ENCODE assay signal across 11 mouse cellular contexts in genomic region chr1:136946806-136947393, GRCm38 (mm10). TPM values are rescaled to one million over a fixed set of nuclear protein-coding genes. Genes with fewer than 3 reads are reported as not detected.
DNase-seq lines count a peak whose midpoint lies in the region; ATAC-seq and TF ChIP-seq lines count a peak whose summit lies in the region.
"Had no signal": no experiment of that assay in that cellular context is flagged by ENCODE, and none has a peak within 500 bp of the region (broad histone marks: within the 10 kb centered on the region; RNA-seq: fewer than 3 reads in every experiment).

No protein-coding gene starts in this region.

- under 1% methylated on average over 18 of the region's 18 CpGs for WGBS in forebrain, embryonic 13.5 days
- WGBS in forebrain, embryonic 14.5 days = under 1% methylated on average over 18 of the region's 18 CpGs
- 2% methylated on average over 18 of the region's 18 CpGs for WGBS in liver, embryonic 14.5 days (ENCODE audit: insufficient replicate concordance)

- peaks cover 32% of the 10 kb centered on the region for H3K4me1 ChIP-seq in forebrain, embryonic 13.5 days
- H3K4me1 ChIP-seq in forebrain, embryonic 14.5 days (ENCODE audit: control insufficient read depth, insufficient read depth, low read length) = peaks cover 15% of the 10 kb centered on the region
- peaks cover 0 to 2% of the 10 kb centered on the region in 2 experiments; a peak in 1 of 4 replicates for H3K4me1 ChIP-seq in liver, embryonic 14.5 days (replicated peaks; ENCODE audit: control insufficient read depth in 2 of 2, insufficient read depth in 2 of 2, low read length in 1 of 2)

- no peak for TF ChIP-seq CTCF in liver, embryonic 14.5 days (IDR thresholded peaks at IDR 0.05; ENCODE audit: low read depth)
- TF ChIP-seq CTCF in layer of hippocampus, adult 2 months (conservative IDR thresholded peaks at IDR 0.05) = no peak

- TF ChIP-seq EP300 in liver, embryonic 14.5 days (IDR thresholded peaks at IDR 0.05; ENCODE audit: low read depth) = no peak

- 0 out of 2 replicates have a peak overlapping the region, but pooled peaks have one; percentile 4 for H3K4me3 ChIP-seq in forebrain, embryonic 13.5 days
- no peak overlapping the region for H3K4me3 ChIP-seq in forebrain, embryonic 14.5 days (ENCODE audit: low read depth, low read length)
- peak overlapping the region; percentile 37 to 50 for H3K4me3 ChIP-seq in liver, embryonic 14.5 days (ENCODE audit: insufficient read depth in 1 of 2, low read depth in 2 of 2, low read length in 2 of 2)
- H3K4me3 ChIP-seq in layer of hippocampus, adult 2 months = no peak overlapping the region

- no peak overlapping the region for H3K27ac ChIP-seq in forebrain, embryonic 13.5 days
- H3K27ac ChIP-seq in forebrain, embryonic 14.5 days (ENCODE audit: low read depth, low read length) = no peak overlapping the region
- H3K27ac ChIP-seq in liver, embryonic 14.5 days = no peak overlapping the region
- H3K27ac ChIP-seq in layer of hippocampus, adult 2 months = no peak overlapping the region

- no peaks in the 10 kb centered on the region for H3K36me3 ChIP-seq in forebrain, embryonic 13.5 days (ENCODE audit: poor library complexity, severe bottlenecking)
- H3K36me3 ChIP-seq in forebrain, embryonic 14.5 days (ENCODE audit: control insufficient read depth, insufficient read depth, low read length) = no peaks in the 10 kb centered on the region
- no peaks in the 10 kb centered on the region for H3K36me3 ChIP-seq in liver, embryonic 14.5 days (replicated peaks; ENCODE audit: control insufficient read depth, insufficient read depth, low read depth)

- no peak overlapping the region for H3K9ac ChIP-seq in forebrain, embryonic 13.5 days
- H3K9ac ChIP-seq in forebrain, embryonic 14.5 days (ENCODE audit: low read length) = no peak overlapping the region
- no peak overlapping the region for H3K9ac ChIP-seq in liver, embryonic 14.5 days (replicated peaks)

- peak overlapping the region; percentile 21; the same call in 1 of the 2 replicates for H3K4me2 ChIP-seq in forebrain, embryonic 13.5 days
- H3K4me2 ChIP-seq in forebrain, embryonic 14.5 days (ENCODE audit: low read length) = no peak overlapping the region; the same call in 1 of the 2 replicates
- peak overlapping the region; percentile 45 for H3K4me2 ChIP-seq in liver, embryonic 14.5 days (ENCODE audit: low read depth)

- no peak for ATAC-seq in forebrain, embryonic 13.5 days
- ATAC-seq in forebrain, embryonic 14.5 days = no peak
- no peak for ATAC-seq in liver, embryonic 14.5 days (ENCODE audit: insufficient read depth)

- no peak for DNase-seq in forebrain, embryonic 14.5 days (ENCODE audit: low spot score)
- peak; percentile 9 for DNase-seq in right cerebral cortex, postnatal 25 days
- DNase-seq in right cerebral cortex, adult 18-20 months = no peak
- DNase-seq in liver, embryonic 14.5 days (ENCODE audit: low read depth in 3 of 3, low spot score in 3 of 3) = no peak
- no peak for DNase-seq in thymus, postnatal 36 days
- DNase-seq in gastrocnemius, postnatal 10 days = no peak
- no peak for DNase-seq in layer of hippocampus, adult 2 months (ENCODE audit: low spot score in 2 of 2)
- DNase-seq: adrenal gland, postnatal 25 days had no signal

- peaks cover 5% of the 10 kb centered on the region; the same call in 1 of the 2 replicates for H3K9me3 ChIP-seq in forebrain, embryonic 13.5 days (replicated peaks)
- 0 out of 2 replicates have a peak, but pooled peaks cover 4% of the 10 kb centered on the region for H3K9me3 ChIP-seq in forebrain, embryonic 14.5 days (replicated peaks; ENCODE audit: control insufficient read depth, low read length)
- H3K9me3 ChIP-seq in liver, embryonic 14.5 days (ENCODE audit: control insufficient read depth, low read length) = no peaks in the 10 kb centered on the region

- H3K27me3 ChIP-seq in forebrain, embryonic 13.5 days = peaks cover 92% of the 10 kb centered on the region
- H3K27me3 ChIP-seq in forebrain, embryonic 14.5 days (replicated peaks; ENCODE audit: control insufficient read depth, insufficient read depth, low read length) = peaks cover 81% of the 10 kb centered on the region
- H3K27me3 ChIP-seq in liver, embryonic 14.5 days (ENCODE audit: control insufficient read depth, insufficient read depth, low read length) = peaks cover 55% of the 10 kb centered on the region

RNA-seq across cellular contexts. Expression of gene Nr5a2, which starts 13.3 kb away (rescaled TPM):
- 0.35 and 0.48 TPM in 2 replicates for polyA plus RNA-seq in forebrain, embryonic 13.5 days (2015; fragmentation: Nextera tagmentation; extraction: Ambion mirVana)
- polyA plus RNA-seq in forebrain, embryonic 14.5 days (2014; fragmentation: Nextera tagmentation; extraction: Ambion mirVana) = 0.17 and 0.30 TPM in 2 replicates
- polyA plus RNA-seq in liver, embryonic 14.5 days (2012; rRNA removed) = 2.5 and 2.8 TPM in 2 replicates
- polyA plus RNA-seq in liver, embryonic 14.5 days (2014; fragmentation: Nextera tagmentation; extraction: Ambion mirVana) = 1.4 and 1.5 TPM in 2 replicates
- total RNA-seq in gastrocnemius, postnatal 10 days (2021) = 1 to 10 TPM; 2.3 to 4.3 TPM
- total RNA-seq in layer of hippocampus, adult 2 months (2021) = not detected
- total RNA-seq: layer of hippocampus, postnatal 10 days had no signal
- polyA plus RNA-seq: C2C12 had no signal

Comparison
In these comparisons a context has a peak if more than half of its experiments do, and no peak if none do; other contexts are left out.
1. H3K4me3 ChIP-seq: peak in forebrain, embryonic 13.5 days (single experiment) and liver, embryonic 14.5 days (2 of 2); none in forebrain, embryonic 14.5 days (single experiment) and layer of hippocampus, adult 2 months (single experiment).